Mouse (Mus musculus): ENCODE results near the gene Gtf2ird1.
"Not testable (repeated sequence)": the region's sequence is repeated elsewhere in the genome, so short reads cannot be mapped to it uniquely, and the experiment has no call there.

Gene Gtf2ird1

GRCm38 (mm10) chr5:134475006-134475605 lies 18.6 kb upstream of the Gtf2ird1 start:
- no peak for DNase-seq (ENCODE audit: low spot score in 2 of 2)

DNA sequence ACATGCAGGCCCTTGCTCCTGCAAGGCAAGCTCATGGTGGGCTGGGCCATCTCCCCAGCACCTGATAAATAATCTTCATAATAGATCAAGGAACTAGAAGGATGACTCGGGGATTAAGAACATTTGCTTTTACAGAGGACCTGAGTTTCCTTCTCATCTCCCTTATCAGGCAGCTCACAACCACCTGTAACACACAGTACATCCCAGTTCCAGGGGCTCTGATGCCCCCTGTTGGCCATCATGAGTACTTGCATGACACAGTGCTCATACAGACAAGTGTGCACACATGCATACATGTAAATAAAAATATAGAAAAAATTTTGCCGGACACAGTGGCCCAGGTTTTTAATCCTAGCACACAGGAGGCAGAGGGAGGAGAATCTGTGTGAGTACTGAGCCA lies 17.4 kb upstream of the Gtf2ird1 start:
- DNase-seq (ENCODE audit: low spot score in 2 of 2), result no peak

DNA sequence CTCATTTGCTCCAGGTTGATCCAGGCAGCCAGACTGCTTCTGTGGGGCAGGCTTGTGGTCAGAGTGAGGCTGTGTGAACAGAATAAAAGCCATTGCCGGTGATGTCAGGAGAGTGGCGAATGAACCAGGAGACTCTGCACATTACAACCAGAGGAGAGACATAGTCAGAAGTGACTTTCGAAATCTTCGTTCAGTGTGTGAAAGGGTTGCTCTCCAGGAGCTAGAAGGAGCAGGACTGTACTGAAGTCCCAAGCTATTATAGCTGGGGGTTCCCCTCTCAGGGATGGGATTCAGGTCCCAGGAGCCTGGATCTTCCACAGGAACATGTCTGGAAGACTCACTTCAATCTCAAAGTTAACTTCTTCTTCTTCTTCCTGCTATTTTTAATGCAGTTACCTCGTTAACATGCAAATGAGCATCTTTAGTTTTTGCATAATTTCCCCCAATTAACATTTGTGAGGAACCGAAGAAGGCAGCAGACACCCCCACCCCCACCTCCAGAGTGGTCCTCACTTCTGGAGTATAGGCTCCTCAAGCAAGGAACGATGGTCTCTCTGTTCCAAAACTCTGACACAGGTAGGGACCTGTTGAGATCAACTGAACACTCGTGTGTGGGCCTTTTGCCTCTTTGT lies 14.1 kb upstream of the Gtf2ird1 start:
- DNase-seq (ENCODE audit: low spot score in 2 of 2), result no peak

DNA sequence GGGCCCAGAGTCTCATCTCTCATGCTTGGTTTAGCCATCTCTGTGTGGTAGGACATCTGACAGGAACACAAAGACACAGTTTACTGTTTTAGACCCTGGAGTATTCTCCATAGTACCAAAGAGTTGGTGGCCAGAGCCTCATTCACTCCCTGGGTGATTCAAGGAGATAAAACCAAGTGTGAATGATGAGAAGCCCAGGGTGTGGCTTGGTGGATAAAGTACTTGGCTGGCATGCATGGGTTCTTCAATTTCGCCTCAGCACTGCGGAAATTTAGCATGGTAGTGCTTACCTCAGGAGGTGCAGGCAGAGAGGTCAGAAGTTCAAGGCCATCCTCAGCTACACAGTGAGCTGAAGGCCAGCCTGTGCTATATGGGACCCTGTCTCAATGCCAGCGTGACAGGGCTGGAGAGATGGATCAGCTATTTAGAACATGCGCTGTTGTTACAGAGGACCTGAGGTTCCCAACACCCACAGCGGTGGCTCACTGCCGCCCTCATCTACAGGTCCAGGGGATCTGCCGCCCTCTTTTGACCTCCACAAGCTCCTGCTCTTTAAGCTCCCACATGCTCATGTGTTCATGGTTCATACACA lies 13.1 kb upstream of the Gtf2ird1 start:
- no peak for DNase-seq (ENCODE audit: low spot score in 2 of 2)

DNA sequence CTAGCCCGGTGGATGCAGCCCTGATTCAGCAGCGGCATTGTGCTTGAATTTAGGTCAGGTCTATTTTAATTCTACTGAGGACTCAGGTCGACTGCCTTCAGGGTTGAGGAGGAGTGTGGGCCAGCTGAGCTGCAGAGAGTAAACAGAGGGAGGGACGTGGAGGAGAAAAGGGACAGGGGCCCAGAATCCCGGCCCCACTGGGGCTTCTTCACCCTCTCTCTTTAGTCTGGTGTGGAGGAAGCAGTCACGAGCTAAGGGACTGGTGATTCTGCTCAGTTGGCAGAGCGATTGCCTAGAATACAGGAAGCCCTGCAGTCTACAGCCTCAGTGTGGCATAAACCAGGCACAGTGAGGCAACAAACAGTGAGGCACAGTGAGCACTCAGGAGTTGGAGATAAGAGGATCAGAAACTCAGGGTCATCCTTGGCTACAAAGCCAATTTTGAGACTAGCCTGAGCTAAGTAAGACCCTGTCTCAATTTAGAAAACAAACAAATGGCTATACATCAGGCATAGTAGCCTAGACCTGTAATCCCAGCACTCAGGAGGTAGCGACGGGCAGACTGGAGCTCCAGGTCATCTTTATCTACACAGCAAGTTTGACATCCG lies 11.7 kb upstream of the Gtf2ird1 start:
- DNase-seq (ENCODE audit: low spot score in 2 of 2), result no peak

DNA sequence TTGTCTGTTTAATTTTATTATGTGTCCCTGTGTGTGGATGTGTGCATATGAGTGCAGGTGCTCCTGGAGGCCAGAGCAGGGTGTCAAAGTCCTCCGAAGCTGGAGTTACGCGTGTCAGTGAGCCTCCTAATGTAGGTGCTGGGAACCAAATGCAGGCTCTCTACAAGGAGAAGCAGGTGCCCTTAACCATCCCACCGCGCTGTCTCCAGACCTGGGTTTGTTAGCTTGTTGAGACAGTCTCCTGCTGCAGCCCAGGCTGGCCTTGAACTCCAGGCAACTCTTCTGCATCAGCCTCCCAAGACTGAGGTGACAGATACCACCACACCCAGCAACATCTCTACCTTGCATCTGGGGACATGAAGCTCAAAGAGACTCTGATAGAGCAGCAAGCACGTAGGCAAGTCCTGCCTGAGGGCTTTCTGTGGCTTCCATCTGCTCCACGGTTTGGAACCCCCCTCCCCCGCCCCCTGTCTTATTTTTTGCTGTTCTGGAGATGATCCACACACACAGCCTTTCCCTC lies 10.6 kb upstream of the Gtf2ird1 start:
- DNase-seq (ENCODE audit: low spot score in 2 of 2), result no peak

GRCm38 (mm10) chr5:134466296-134467029 lies 9.9 kb upstream of the Gtf2ird1 start:
- DNase-seq (ENCODE audit: low spot score in 2 of 2), result no peak

DNA sequence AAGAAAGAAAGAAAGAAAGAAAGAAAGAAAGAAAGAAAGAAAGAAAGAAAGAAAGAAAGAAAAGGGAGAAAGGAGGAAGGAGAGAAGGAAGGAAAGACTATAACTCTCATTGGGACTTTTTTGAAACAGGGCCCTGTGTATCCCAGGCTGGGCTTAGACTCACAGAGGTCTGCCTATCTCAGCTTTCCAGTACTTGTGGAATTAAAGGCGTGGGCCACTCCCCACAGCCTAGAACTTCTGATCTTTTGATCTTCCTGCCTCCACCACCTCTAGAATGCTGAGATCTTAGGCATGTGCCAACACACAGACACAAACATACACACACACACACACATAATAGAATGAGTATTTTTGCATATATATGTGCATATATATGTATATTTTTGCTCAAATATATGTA lies 8.7 kb upstream of the Gtf2ird1 start:
- no peak for DNase-seq (ENCODE audit: low spot score in 2 of 2)

- no peak for DNase-seq (ENCODE audit: low spot score in 2 of 2)
These were observed 7.7 kb upstream of the Gtf2ird1 start for GRCm38 (mm10) chr5:134464225-134464624.

GRCm38 (mm10) chr5:134462731-134463130 lies 6.2 kb upstream of the Gtf2ird1 start:
- DNase-seq (ENCODE audit: low spot score in 2 of 2), result no peak

DNA sequence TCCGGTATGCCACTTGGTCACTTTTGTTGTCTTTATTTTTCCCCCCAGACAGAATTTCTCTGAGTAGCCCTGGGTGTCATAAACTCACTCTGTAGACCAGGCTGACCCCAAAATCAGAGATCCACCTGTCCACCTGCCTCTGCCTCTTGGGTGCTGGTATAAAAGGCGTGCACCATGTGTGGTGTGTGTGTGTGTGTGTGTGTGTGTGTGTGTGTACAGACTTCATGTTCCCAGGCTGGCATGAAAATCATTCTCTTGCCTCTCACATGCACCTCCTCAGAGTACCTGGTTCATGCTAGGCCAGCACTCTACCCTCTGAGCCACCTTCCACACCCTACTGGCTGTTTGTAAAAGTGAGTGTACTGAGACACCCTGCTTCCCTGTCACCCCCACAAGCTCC lies 5.8 kb upstream of the Gtf2ird1 start:
- no peak for DNase-seq (ENCODE audit: low spot score in 2 of 2)

DNA sequence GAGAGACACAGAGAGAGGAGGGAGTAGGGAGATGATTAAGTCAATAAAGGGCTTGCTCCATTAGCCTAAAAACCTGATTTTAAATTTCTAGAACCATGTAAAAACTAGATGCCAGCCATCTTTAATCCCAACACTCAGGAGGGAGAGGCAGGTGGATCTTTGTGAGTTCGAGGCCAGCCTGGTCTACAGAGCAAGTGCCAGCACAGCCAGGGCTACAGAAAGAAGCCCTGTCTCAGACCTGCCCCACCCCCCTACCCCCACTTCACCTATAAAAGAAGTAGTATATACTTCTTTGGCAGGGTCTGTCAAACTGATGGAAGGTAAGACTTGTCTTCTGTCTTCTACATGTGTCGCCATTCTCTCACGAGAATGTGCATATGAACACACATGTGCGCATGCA lies 4.0 kb upstream of the Gtf2ird1 start:
- no peak for DNase-seq (ENCODE audit: low spot score in 2 of 2)

DNA sequence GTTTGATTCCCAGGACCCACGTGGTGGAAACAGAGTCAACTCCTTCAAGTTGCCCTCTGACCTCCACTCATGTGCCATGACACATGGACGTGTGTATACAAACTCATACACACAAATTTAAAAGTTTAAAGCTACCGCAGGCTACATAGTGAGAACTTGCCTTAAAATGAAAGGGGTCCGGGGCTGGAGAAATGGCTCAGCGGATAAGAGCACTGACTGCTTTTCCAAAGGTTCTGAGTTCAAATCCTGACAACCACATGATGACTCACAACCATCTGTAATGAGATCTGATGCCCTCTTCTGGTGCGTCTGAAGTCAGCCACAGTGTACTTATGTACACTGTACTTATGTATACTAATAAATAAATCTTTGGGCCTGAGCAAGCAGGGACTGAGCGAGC lies 2.6 kb upstream of the Gtf2ird1 start:
- DNase-seq (ENCODE audit: low spot score in 2 of 2), result no peak

DNA sequence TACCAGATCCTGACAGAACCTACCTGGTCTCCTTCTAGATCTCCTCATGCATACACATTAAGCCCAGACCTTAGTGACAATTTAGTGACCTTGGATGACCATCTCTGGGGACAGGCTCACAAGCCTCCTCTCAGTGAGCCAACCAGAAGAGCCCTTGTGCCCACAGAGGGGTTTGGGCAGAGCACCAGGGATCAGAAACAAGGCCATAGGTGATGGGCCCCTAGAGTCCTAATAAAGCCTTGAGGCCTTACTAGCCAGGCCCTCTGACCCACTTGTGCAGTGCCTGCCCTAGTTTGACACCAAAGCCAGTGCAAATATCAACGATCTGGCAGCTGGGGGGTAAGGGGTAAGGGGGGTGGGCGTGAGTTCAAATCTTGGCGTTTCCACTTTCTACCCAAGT lies 1.9 kb upstream of the Gtf2ird1 start:
- no peak for DNase-seq (ENCODE audit: low spot score in 2 of 2)

DNA sequence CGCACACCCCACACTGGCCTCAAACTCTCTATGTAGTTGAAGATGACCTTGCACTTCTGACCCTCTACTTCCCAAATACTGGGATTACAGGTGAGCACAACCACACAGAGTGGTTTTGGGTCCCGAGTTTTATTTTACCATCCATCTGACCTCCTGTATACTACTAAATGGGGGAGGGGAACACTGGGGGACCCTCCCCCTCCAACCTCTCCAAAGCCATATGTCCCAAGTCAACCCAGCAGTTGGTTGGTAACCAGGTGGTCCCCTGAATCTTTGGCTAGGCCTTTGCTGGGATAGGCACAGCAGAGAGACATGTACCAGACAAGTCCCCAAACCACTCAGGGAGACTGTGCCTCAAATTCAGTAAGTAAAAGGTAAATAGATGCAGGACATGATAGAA lies 855 bp upstream of the Gtf2ird1 start:
- no peak for DNase-seq (ENCODE audit: low spot score in 2 of 2)

DNA sequence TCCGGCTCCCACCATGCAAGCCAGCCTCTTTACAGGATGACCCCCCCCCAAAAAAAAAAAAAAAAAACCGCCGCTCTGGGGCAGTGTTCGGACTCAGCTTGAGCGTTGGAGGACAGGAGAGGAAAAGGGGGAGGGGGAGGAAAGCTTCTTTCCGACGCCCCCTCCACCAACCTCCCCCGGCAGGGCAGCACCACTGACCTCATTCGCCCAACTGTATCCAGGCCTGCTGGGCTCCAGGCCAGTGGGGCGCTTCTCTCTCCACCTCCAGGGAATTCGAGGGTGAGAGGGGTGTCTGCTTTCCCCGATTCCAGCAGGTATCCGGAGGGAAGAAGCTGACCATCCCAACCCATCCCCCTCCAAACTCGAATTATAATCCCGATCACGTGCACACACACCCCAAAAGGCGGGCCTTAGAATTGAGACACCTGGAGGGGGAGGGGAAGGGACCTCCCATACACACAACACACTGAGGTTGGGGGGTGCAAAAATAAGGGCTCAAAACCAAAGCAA lies 547 bp downstream of the Gtf2ird1 start:
- no peak for DNase-seq (ENCODE audit: low spot score in 2 of 2)

DNA sequence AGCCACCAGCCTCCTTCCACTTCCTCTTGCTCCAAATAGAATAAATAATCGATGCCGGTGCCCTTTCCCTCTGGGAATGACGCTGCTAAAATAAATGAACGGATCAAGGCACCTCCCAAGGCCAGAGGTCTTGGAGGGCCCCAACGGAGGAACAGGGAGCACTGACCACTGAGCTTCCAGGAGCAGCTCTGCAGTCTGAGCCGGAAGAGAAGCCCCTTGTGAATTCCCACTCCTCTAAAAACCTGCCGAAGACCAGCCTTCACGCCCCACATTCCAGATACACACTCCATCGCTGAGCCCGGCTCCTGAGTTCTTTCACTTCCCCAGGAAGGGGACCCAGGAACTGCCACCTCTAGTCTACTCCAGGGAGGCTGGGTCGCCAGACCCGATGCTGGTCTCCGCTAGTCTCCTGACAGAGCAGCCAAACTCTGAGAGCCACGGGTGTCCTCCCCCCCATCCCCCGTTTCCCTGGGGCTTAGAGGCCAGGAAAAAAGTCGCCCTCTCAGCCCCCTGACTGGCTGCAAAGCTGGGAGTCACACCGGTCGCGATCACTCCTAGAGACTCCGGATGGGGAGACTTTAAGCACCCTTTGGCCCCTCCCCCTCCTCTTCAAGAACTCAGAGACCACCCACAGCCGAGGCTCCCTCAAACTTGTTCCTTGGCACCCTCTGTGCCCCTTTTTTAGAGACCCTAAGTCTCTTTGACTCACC lies 1.2 kb downstream of the Gtf2ird1 start:
- no peak for DNase-seq (ENCODE audit: low spot score in 2 of 2)

- no peak for DNase-seq (ENCODE audit: low spot score in 2 of 2)
These were observed 2.1 kb downstream of the Gtf2ird1 start for GRCm38 (mm10) chr5:134454421-134454820.

- no peak for DNase-seq (ENCODE audit: low spot score in 2 of 2)
These were observed 2.9 kb downstream of the Gtf2ird1 start for GRCm38 (mm10) chr5:134453577-134453976.

DNA sequence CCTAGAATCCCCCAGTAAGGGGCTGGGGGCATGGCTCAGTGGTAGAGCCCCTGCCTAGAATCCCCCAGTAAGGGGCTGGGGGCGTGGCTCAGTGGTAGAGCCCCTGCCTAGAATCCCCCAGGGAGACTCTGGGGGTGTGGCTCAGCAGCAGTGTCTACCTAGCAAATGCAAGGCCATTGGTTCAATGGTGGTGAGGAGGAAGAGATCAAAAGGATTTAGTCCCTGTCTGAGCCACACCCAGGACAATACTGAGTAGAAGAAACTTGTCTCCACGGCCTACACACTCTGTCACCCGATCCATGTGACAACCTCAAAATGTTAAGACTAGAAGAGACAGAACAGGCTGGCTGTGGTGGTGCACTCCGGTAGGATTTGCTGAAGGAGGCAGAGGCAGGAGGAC lies 9.8 kb downstream of the Gtf2ird1 start:
- not testable (repeated sequence) for DNase-seq (ENCODE audit: low spot score in 2 of 2)

DNA sequence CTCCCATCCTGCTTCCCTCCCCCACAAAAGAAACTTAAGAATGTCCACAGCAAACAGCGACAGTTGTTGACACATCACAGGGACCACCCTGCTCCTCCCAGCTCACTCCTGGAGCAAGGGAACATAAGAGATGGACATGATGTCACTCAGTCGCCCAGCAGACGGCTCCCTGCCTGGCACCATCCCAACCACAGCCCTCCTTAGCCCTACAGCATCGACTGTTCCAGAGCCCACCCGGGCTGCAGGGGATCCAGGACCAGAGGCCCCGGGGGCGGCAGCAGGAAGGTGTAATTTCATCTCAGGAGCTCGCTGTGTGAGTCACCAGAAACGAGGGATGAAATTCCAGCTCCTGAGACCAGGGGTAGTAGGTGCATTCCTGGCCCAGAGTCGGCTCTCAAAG lies 10.6 kb downstream of the Gtf2ird1 start:
- DNase-seq (ENCODE audit: low spot score in 2 of 2), result no peak
